Mouse (Mus musculus): ENCODE results near the gene Dscam. TPM values are rescaled to one million over a fixed set of nuclear protein-coding genes. Genes with fewer than 3 reads are reported as not detected.

Dscam gene
- polyA plus RNA-seq (2012; rRNA removed; ENCODE audit: low replicate concordance), result 0.06 and 0.31 TPM in 2 replicates

DNA sequence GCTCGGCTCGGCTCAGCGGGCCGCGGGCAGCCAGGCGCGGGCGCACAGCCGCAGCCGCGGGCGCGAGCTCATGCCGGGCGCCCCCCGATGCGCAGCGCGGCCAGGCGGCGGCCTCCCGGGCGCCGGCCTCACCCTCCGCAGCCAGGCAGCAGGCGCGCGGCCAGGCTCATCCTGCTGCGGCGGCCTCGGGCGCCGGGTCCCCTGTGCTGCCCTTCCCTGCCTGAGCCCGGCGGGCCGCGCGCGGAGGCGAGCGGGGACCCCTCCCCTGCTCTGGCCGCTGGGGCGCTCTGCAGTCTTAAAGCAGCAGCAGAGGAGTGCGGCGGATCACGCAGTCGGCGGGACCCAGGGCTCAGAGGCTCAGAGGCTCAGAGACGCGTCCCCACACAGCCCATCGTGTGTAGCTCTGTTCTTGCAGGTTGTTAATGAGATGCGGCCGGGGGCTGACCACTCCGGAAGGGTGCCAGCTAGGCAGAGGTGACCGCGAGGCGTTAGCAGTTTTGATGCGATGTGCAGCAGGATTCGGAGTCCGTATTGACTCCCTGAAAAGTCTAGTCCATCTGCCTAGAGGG is at the start of gene Dscam:
Gene Dscam (minus strand): TSS at position 240 of the 569 bp plus-strand sequence.

Other genes with a start within 250 kb of the Dscam start
- 3.1 and 6.5 TPM in 2 replicates for gene Bace2, start 186.0 kb upstream of the Dscam start, polyA plus RNA-seq (2012; rRNA removed; ENCODE audit: low replicate concordance)